Mouse (Mus musculus) adrenal gland, postnatal 10 days (tissue): Measurements from ENCODE around the gene Praf2. TPM values are rescaled to one million over a fixed set of nuclear protein-coding genes. Genes with fewer than 3 reads are reported as not detected.
"Not testable (repeated sequence)": the region's sequence is repeated elsewhere in the genome, so short reads cannot be mapped to it uniquely, and the experiment has no call there.

Source experiments
- DNase-seq: peaks from one replicate; pipeline ENCODE4 v3.0.0; 2021; ENCODE audit warnings: mixed read lengths
- long read RNA-seq, 2 experiments: library from polyadenylated mRNA; stranded (forward); transcript quantifications; one replicate each; pipeline ENCODE4 v2.0.0; 2021
- total RNA-seq, 2 experiments: library from RNA; stranded (reverse); gene quantifications; 2 replicates each; pipeline ENCODE4 v1.2.3; 2021

The Praf2 gene
- 10 to 100 TPM; 12.3 to 13.9 TPM for total RNA-seq
- long read RNA-seq, experiment 1, transcript Praf2-201 (3 exons, 1,339 nt), result major isoform, 11 of 12 reads
- long read RNA-seq, experiment 1, partial matches to known transcripts, result 0 of 12 reads
- long read RNA-seq, experiment 1, other reads (novel, unspliced or antisense), result 1 of 12 reads
- long read RNA-seq, experiment 2, transcript Praf2-201 (3 exons, 1,339 nt), result major isoform, 9 of 9 reads
- long read RNA-seq, experiment 2, partial matches to known transcripts, result 0 of 9 reads
- long read RNA-seq, experiment 2, other reads (novel, unspliced or antisense), result 0 of 9 reads

DNA sequence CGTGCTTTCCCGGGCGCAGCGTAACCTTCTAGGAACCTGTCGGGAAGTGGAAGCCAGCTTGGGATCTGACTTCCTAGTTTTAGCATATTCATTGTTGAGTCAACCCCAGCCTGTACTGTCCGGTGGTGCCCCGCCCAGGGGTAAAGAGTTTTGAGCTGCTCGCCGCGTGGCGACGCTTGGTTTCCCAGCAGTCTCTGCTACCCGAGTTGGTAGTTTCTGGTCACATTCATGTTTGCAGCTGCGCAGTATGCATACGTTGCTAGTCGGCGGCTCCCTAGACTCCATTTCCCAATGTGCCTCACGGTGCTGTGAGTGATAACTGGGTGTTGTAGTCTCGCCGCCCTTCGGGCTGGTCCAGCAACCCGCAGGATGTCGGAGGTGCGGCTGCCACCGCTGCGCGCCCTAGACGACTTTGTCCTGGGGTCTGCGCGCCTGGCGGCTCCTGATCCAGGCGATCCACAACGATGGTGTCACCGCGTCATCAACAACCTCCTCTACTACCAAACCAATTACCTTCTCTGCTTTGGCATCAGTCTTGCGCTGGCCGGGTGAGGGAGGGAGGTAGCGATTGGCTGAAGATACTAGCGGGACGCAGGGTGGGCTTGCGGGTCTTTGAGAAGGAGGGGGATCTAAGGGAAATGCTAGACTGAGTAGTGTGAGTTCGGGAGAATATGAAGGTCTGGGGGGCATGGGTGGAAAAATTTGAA is at the start of gene Praf2:
Gene Praf2, plus strand, starts transcription at position 225 of the 707 bp plus-strand sequence.
- peak; percentile 78 for DNase-seq

DNA sequence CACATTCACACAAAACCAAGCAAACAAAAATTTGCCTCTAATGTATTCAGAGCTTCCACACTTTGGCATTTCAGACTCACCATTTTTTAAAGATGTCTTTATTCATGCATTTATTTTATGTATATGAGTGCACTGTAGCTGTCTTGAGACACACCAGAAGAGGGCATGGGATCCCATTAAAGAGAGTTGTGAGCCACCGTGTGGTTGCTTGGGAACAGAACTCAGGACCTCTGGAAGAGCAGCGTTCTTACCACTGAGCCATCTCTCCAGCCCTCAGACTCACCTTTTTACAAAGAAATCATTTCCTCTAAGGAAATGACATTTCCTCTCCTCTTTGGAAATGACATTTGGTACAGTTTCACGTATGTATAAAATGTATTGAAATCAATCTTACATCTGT is 49.3 kb upstream of the Praf2 start:
- DNase-seq, result no peak

DNA sequence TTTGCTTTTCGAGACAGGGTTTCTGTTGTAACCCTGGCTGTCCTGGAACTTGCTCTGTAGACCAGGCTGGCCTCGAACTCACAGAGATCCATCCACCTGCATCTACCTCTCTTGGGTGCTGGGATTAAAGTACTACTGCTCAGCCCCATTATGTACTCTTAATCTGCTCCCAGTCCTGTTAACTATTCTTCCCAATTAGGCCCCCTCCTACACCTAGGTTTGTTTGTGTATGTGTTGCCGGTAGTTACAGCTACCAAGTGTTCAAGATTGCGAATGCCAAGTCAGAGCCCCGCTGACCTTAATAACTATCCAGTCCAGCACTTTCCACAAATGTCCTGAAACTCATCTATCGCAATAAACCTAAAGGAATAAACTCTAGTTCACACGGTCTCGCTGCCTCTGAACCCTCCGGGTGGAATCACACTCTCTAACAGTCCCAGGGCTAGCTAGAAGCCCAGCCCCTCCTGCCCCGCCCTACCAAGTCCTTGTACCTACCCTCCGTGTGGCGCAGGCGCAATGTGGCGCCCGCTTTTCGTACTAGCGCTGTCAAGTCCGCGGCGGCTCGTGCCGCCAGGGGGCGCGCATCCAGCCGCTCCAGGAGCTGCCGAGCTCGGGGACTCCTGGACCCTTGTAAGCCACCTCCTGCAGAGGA is 48.7 kb upstream of the Praf2 start:
- peak; percentile 92 for DNase-seq

DNA sequence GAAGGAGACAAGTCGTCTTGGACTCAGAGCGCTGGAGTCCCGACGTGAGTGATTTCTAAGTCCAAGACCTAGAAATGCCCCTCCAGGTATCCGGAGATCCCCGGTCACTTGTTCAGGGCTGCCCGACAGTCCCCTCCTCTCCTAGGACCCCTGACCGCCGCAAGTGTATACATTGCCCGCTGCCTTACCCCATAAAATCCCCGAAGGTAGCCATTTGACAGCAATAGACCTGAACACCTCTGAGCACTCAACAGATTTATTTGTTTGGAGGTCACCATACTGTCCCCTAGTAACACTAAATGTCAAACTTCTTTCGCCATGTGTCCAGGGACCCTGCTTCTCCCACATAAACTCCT is 48.2 kb upstream of the Praf2 start:
- no peak for DNase-seq

DNA sequence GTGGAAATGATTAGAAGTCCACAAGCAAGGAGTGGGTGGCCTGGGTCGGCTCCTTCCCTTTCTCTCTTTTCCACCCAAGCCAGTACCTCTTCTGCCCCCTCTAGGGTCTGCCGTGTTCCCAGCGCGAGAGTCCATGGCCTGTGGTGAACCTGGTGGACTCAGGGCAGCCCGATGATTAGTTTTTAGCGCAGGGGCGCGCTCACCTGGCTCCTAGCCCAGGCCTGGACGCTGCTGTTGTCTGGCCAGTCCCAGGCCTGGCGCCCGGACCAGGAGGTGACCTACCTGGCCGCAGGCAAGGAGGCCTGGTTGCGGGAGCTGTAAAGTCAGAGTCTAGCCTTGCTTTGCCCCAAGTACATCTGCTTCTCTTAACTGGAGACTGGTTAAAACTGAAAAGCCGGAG is 47.4 kb upstream of the Praf2 start, which contains the start of gene Magix:
Gene Magix, minus strand, starts transcription at position 388 of the 400 bp plus-strand sequence.
- DNase-seq, result peak; percentile 42

DNA sequence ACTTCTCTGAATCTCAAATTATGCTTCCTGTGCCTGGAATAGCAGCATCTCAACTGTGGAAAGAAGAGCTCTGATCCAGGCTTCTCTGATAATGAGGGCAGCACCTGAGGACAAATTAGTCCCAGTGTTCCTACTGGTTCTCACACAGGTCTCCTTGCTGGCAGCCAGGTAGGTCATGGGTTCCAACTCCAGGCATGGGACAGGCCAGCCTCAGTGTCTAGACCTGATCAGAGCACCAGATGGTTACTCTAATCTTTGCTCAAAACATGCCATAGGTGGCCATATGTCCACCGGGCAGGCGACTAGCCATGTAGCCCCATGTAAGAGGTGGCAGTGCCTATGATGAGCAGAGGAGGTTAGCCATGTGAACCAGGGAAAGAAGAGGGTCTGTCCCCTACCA is 39.9 kb upstream of the Praf2 start:
- DNase-seq, result no peak

GRCm38 (mm10) chrX:7690486-7690885 is 37.8 kb upstream of the Praf2 start:
- no peak for DNase-seq

DNA sequence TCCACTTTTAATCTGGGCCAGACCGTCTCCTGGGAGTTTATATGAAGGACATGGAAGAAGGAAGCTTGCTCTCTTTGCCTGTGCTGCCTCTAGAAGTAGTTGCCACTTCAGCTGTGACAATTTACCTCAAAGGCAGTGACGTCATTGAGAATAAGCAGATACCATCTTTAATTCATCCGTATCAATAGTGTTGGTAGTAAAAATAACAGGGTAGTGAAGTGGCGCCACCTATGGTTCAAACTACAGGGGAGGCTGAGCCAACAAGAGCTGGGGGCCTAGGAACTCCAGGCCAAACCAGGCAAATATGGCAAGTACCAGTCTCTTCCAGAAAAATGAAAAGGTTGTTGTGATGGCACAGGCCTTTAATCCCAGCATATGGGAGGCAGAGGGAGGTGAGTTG is 35.4 kb upstream of the Praf2 start:
- peak; percentile 45 for DNase-seq

GRCm38 (mm10) chrX:7696520-7696919 is 31.7 kb upstream of the Praf2 start:
- DNase-seq, result no peak

DNA sequence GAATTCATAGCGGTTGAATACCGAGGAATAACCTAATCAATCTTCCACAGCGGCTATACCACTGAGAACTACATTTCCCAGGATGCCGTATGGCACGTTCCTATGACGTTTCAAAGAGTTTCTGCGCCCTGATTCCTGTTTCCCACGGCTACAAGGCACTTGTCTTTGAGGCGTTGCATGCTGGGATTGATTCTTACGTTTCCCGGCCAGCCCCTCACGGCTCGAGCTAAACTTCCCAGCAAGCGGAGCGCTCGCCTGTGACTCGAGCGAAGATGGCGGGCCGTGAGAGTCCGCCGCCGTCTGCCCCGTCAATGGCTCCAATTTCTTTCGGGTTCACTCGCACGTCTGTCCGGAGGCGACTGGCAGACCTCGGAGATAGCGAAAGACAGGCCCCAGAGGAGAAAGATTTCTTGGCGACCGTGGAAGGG is 31.3 kb upstream of the Praf2 start, which contains the start of gene Gpkow:
Gene Gpkow, plus strand, starts transcription at position 178 of the 428 bp plus-strand sequence.
- DNase-seq, result peak; percentile 82

DNA sequence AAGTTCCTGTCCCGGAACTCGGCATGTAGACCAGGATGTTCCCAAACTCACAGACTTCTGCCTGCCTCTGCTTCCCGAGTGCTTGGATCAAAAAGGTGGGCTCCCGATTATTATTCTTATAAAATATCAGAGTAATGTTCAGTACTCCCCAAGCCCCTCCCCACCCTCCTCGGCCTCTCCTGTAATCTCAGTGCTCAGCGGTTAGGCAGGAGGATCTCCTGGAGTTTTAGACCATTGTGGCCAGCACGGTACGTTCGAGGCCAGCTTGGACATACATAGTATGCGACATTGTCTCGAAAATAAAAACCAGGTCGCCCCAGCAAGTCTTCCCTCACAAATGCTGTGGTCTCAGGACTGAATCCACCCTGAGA is 14.5 kb upstream of the Praf2 start:
- DNase-seq, result not testable (repeated sequence)

DNA sequence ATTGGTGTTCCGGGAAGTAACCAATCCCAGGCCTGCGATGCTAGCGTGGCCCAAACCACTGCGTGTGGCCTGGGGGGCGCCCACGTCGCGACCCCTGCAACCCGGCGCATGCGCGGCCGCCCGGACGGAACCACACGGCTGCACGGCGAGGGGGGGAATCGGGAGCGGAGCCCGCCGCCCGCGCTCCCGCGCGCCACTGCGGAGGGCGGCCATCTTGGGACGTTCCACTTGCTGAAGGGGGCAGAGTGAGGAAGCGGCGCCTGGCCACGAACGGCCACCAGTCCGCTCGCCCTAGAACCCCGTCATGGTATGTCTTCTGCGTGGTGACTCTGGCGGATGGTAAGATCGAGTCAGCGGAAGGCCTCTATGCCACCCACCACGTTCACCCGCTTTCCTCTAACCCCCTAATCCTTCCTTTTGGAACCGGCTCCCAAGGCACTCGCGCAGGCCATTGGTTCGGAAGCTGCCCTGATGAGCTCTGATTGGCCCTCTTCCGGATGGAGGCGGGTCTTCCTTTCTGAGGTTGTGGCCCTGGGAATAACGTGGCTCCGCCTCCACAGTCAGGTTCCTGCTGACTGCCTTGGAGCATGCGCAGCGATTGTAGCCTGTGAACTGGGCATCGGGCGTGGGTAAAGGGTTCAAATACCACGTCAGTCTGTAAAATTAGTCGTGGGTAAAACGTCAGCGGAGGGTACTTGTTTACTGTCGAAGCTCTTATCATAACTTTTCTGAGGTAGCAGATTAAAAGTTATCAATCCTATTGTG is 13.9 kb upstream of the Praf2 start, which contains the start of gene Wdr45:
Gene Wdr45, plus strand, starts transcription at position 199 of the 765 bp plus-strand sequence.
- peak; percentile 89 for DNase-seq

- not testable (repeated sequence) for DNase-seq
These were observed 12.2 kb upstream of the Praf2 start for GRCm38 (mm10) chrX:7716058-7716457.

DNA sequence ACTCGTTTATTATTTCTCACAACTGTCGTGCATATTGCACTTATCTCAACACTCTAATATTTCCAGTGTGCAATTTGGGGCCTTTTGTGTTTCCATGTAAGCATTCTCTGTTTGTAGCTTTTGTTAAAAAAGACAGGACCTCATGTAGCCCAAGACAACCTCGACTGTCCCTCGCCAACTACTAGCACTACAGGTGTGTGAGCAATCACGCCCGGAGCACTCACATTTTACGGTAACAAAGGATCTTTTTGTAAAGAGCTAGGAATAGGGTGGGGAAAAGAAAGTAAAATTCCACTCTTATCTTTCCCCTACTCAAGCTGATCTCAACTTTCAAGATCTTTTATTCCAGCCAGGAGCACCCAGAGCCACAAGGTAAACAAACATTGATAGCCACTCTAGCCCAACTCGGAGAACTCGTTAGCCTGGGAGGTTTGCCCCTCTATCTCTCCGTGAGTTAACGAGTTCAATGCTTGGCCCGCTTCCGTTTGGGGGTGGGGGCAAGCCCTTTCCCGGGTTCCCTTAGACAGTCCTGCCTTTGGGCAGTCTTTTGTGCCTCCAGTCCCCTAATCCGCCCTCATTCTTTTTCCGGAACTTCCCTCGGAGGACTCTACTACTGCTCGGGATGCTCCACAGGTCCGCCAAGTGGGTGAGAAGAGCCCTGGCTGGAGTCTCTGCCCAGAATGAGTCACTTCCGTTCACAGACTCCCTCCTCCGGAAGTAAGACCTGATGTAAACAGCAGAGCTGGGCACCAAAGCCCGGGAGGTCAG is 6.5 kb upstream of the Praf2 start, which contains the start of gene Gm45208:
Gene Gm45208, plus strand, starts transcription at position 732 of the 768 bp plus-strand sequence.
- DNase-seq, result peak; percentile 75

DNA sequence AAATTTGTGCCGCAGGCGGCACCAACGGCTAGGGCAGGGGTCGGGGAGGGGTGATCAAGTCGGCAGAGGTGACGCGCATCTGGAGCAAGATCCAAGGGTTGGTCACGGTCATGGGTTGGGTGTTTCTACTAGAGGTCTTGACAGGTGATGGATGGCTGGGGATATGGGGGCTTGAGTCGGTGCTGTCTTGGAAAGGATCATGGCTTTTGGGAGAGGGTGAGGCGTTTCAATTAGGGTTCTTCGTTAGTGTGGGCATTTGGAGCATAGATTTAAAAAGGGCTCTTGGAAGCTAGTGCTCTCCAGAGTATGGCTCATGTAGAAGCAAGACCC is 6.0 kb upstream of the Praf2 start:
- DNase-seq, result no peak

DNA sequence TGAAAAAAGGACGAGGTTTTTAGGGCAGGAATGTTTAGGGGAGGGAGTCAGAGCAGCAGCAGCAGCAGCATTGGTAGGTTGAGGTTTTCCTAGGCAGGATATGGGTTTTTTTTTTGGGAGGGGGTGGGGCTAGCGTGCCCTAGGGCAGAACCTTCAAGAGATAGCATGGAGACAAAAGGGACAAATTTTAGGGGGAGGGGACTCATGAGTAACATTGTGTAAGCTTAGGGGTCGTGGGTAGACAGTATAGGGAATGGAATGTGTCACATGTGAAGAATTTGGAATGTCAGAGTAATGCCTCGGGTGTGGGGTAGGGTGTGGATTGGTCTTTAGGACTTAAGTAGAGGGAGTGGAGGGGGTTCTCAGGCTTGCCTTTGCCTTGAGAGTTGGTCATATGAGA is 5.5 kb upstream of the Praf2 start:
- no peak for DNase-seq

GRCm38 (mm10) chrX:7724135-7724534 is 4.1 kb upstream of the Praf2 start:
- no peak for DNase-seq

DNA sequence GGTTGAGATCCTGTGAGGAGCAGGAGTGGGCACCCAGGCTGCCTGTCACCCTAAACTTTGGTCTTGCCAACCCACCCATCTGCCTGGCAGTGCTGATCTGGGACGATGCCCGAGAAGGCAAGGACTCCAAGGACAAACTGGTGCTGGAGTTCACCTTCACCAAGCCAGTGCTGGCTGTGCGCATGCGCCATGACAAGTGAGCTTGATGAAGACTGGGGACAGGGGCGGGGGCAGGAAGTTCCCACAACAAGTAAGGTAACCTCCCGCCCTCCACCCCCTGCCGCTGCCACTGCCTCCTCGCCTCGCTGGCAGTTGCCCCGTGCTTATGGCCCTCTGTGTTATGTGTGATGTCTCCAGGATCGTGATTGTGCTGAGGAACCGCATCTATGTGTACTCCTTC is 2.4 kb upstream of the Praf2 start:
- no peak for DNase-seq

GRCm38 (mm10) chrX:7727176-7727575 is 1.1 kb upstream of the Praf2 start:
- peak; percentile 45 for DNase-seq

GRCm38 (mm10) chrX:7728922-7729265 is 655 bp downstream of the Praf2 start:
- DNase-seq, result no peak

GRCm38 (mm10) chrX:7733571-7734156 is 5.4 kb downstream of the Praf2 start:
- peak; percentile 81 for DNase-seq
